In genomic region chr14:61360131-61360980, GRCm38 (mm10) we compare ENCODE assay signal across 7 mouse cellular contexts. TPM values are rescaled to one million over a fixed set of nuclear protein-coding genes. Genes with fewer than 3 reads are reported as not detected.
DNase-seq lines count a peak whose midpoint lies in the region; ATAC-seq lines count a peak whose summit lies in the region.

Gene Ebpl, minus strand, starts transcription at chr14:61360439.

- DNase-seq in adrenal gland, postnatal 10 days = peak; percentile 95
- DNase-seq in embryonic facial prominence, embryonic 10.5 days (ENCODE audit: low spot score) = peak; percentile 91
- peak; percentile 99 for DNase-seq in heart, adult 11 months
- DNase-seq in kidney, adult 18-20 months = peak; percentile 91
- DNase-seq in limb, embryonic 11.5 days (ENCODE audit: low spot score) = peak; percentile 89
- peak; percentile 93 for DNase-seq in midbrain, embryonic 14.5 days
- peak; percentile 84 to 92 for DNase-seq in spleen, adult 18-20 months

- H3K9me3 ChIP-seq in embryonic facial prominence, embryonic 10.5 days = no peaks in the 10 kb centered on the region
- no peaks in the 10 kb centered on the region for H3K9me3 ChIP-seq in limb, embryonic 11.5 days (ENCODE audit: control insufficient read depth, low read length)
- no peaks in the 10 kb centered on the region for H3K9me3 ChIP-seq in midbrain, embryonic 14.5 days (ENCODE audit: control insufficient read depth, low read length)

- peak within 1 kb of the TSS; percentile 81 for H3K9ac ChIP-seq in limb, embryonic 11.5 days (ENCODE audit: low read length)
- H3K9ac ChIP-seq in midbrain, embryonic 14.5 days (replicated peaks; ENCODE audit: low read length) = peak within 1 kb of the TSS; percentile 73

- peak within 1 kb of the TSS; percentile 49 for H3K4me2 ChIP-seq in limb, embryonic 11.5 days (ENCODE audit: low read depth, severe bottlenecking)
- H3K4me2 ChIP-seq in midbrain, embryonic 14.5 days (ENCODE audit: low read length) = peak within 1 kb of the TSS; percentile 63

- no peaks in the 10 kb centered on the region for H3K27me3 ChIP-seq in embryonic facial prominence, embryonic 10.5 days (replicated peaks; ENCODE audit: low read depth, poor library complexity, severe bottlenecking)
- no peaks in the 10 kb centered on the region for H3K27me3 ChIP-seq in limb, embryonic 11.5 days (ENCODE audit: control insufficient read depth, insufficient read depth, low read length)
- no peaks in the 10 kb centered on the region for H3K27me3 ChIP-seq in midbrain, embryonic 14.5 days (ENCODE audit: control insufficient read depth, insufficient read depth, low read length)

- peak; percentile 93 for ATAC-seq in limb, embryonic 11.5 days (ENCODE audit: insufficient number of reproducible peaks, low FRiP score, low TSS enrichment, low read depth)
- ATAC-seq in midbrain, embryonic 14.5 days (ENCODE audit: low FRiP score, low TSS enrichment) = peak; percentile 95

- H3K27ac ChIP-seq in embryonic facial prominence, embryonic 10.5 days (replicated peaks) = peak within 1 kb of the TSS; percentile 94
- no peak within 1 kb of the TSS; the same call in 1 of the 2 replicates for H3K27ac ChIP-seq in limb, embryonic 11.5 days (replicated peaks; ENCODE audit: low read depth, low read length)
- H3K27ac ChIP-seq in midbrain, embryonic 14.5 days (replicated peaks; ENCODE audit: low read depth, low read length) = peak within 1 kb of the TSS; percentile 82

- peaks cover 12% of the 10 kb centered on the region for H3K4me1 ChIP-seq in embryonic facial prominence, embryonic 10.5 days
- peaks cover 3% of the 10 kb centered on the region; the same call in 1 of the 2 replicates for H3K4me1 ChIP-seq in limb, embryonic 11.5 days (ENCODE audit: control insufficient read depth, insufficient read depth, low read length)
- H3K4me1 ChIP-seq in midbrain, embryonic 14.5 days (ENCODE audit: control insufficient read depth, insufficient read depth, low read length) = peaks cover 3% of the 10 kb centered on the region; the same call in 1 of the 2 replicates

- H3K36me3 ChIP-seq in embryonic facial prominence, embryonic 10.5 days (replicated peaks) = peaks cover 13% of the 10 kb centered on the region; the same call in 1 of the 2 replicates
- no peaks in the 10 kb centered on the region for H3K36me3 ChIP-seq in limb, embryonic 11.5 days (ENCODE audit: control insufficient read depth, insufficient read depth, low read length)
- H3K36me3 ChIP-seq in midbrain, embryonic 14.5 days (ENCODE audit: control insufficient read depth, insufficient read depth, low read length) = 0 out of 2 replicates have a peak, but pooled peaks cover 15% of the 10 kb centered on the region

- WGBS in embryonic facial prominence, embryonic 10.5 days = 1% methylated on average over 40 of the region's 40 CpGs
- 2% methylated on average over 40 of the region's 40 CpGs for WGBS in limb, embryonic 11.5 days
- under 1% methylated on average over 40 of the region's 40 CpGs for WGBS in midbrain, embryonic 14.5 days

- peak within 1 kb of the TSS; percentile 81 for H3K4me3 ChIP-seq in embryonic facial prominence, embryonic 10.5 days
- peak within 1 kb of the TSS; percentile 68 for H3K4me3 ChIP-seq in limb, embryonic 11.5 days (ENCODE audit: low read depth, low read length)
- H3K4me3 ChIP-seq in midbrain, embryonic 14.5 days (replicated peaks; ENCODE audit: low read depth, low read length) = peak within 1 kb of the TSS; percentile 58

RNA-seq across cellular contexts. Expression of gene Ebpl, which starts in this region (rescaled TPM):
- 1 to 10 TPM; 6.6 to 7.1 TPM for total RNA-seq in adrenal gland, postnatal 10 days (2021)
- 9.7 and 10.5 TPM in 2 replicates for polyA plus RNA-seq in embryonic facial prominence, embryonic 10.5 days (2016; fragmentation: Nextera tagmentation; extraction: Ambion mirVana)
- 10.2 and 10.5 TPM in 2 replicates for polyA plus RNA-seq in limb, embryonic 11.5 days (2014; fragmentation: Nextera tagmentation; extraction: Ambion mirVana)
- polyA plus RNA-seq in midbrain, embryonic 14.5 days (2014; fragmentation: Nextera tagmentation; extraction: Ambion mirVana) = 7.6 and 8.8 TPM in 2 replicates
